Comparison of ENCODE assay signal across 18 mouse cellular contexts in the genomic region with DNA sequence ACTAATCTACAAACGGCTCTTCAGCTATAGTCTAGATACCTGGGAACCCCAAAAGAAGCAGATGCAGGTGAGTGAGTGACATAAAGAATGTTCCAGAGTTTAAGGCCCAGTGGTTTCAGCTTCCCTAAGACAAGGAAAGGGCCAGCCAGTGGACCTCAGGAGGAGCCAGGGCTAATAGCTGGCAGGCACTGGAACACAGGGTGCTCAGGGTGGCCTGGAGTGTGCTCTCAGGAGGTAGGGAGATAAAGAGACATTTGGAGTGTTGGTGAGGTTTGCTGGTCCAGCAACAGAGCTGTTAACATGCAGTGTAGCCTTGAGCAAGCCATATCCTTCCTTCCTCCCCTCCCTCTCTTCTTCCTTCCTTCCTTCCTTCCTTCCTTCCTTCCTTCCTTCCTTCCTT.
A peak's percentile ranks its signal among the peaks of the same experiment; 100 is the strongest.
DNase-seq lines count a peak whose midpoint lies in the region; ATAC-seq and TF ChIP-seq lines count a peak whose summit lies in the region.
"Had no signal": no experiment of that assay in that cellular context is flagged by ENCODE, and none has a peak within 500 bp of the region (broad histone marks: within the 10 kb centered on the region; RNA-seq: fewer than 3 reads in every experiment).

No protein-coding gene starts in this region.

- H3K9me3 ChIP-seq in forebrain, embryonic 10.5 days, result no peaks in the 10 kb centered on the region
- no peaks in the 10 kb centered on the region for H3K9me3 ChIP-seq in forebrain, embryonic 12.5 days
- H3K9me3 ChIP-seq in intestine, embryonic 16.5 days (ENCODE audit: control insufficient read depth, low read length), result no peaks in the 10 kb centered on the region
- H3K9me3 ChIP-seq in intestine, postnatal 0 days (ENCODE audit: control insufficient read depth), result no peaks in the 10 kb centered on the region
- no peaks in the 10 kb centered on the region for H3K9me3 ChIP-seq in embryonic facial prominence, embryonic 12.5 days
- no peaks in the 10 kb centered on the region for H3K9me3 ChIP-seq in liver, embryonic 13.5 days (replicated peaks)
- H3K9me3 ChIP-seq in midbrain, postnatal 0 days (ENCODE audit: low read length), result no peaks in the 10 kb centered on the region
- H3K9me3 ChIP-seq: kidney, embryonic 15.5 days; limb, embryonic 15.5 days; neural tube, embryonic 12.5 days had no signal

- peaks cover 39% of the 10 kb centered on the region for H3K36me3 ChIP-seq in forebrain, embryonic 10.5 days (replicated peaks)
- H3K36me3 ChIP-seq in forebrain, embryonic 12.5 days (replicated peaks), result 0 out of 2 replicates have a peak, but pooled peaks cover 4% of the 10 kb centered on the region
- H3K36me3 ChIP-seq in intestine, embryonic 16.5 days (ENCODE audit: control insufficient read depth, insufficient read depth, low read length), result peaks cover 10% of the 10 kb centered on the region
- peaks cover 47% of the 10 kb centered on the region for H3K36me3 ChIP-seq in intestine, postnatal 0 days (ENCODE audit: control insufficient read depth, insufficient read depth)
- peaks cover 19% of the 10 kb centered on the region for H3K36me3 ChIP-seq in embryonic facial prominence, embryonic 12.5 days
- peaks cover 25% of the 10 kb centered on the region; the same call in 1 of the 2 replicates for H3K36me3 ChIP-seq in liver, embryonic 13.5 days
- H3K36me3 ChIP-seq in midbrain, postnatal 0 days (ENCODE audit: insufficient read depth, low read length), result peaks cover 3% of the 10 kb centered on the region; the same call in 1 of the 2 replicates

- no peak for DNase-seq in forebrain, embryonic 10.5 days (ENCODE audit: extremely low spot score, low spot score)
- DNase-seq in liver, embryonic 13.5 days, result no peak
- no peak for DNase-seq in kidney, adult 11 months
- DNase-seq in midbrain, postnatal 0 days (ENCODE audit: low spot score), result no peak
- DNase-seq: adrenal gland, postnatal 10 days; cerebellum, adult 8-10 months; gastrocnemius, postnatal 14 days; right cerebral cortex, postnatal 4 days had no signal

- 86% methylated on average over 1 of the region's 1 CpGs for WGBS in forebrain, embryonic 10.5 days
- WGBS in forebrain, embryonic 12.5 days, result 100% methylated on average over 1 of the region's 1 CpGs
- 81% methylated on average over 1 of the region's 1 CpGs for WGBS in intestine, embryonic 16.5 days
- WGBS in intestine, postnatal 0 days, result 88% methylated on average over 1 of the region's 1 CpGs
- 72% methylated on average over 1 of the region's 1 CpGs for WGBS in embryonic facial prominence, embryonic 12.5 days
- 71% methylated on average over 1 of the region's 1 CpGs for WGBS in liver, embryonic 13.5 days (ENCODE audit: insufficient replicate concordance)
- 89% methylated on average over 1 of the region's 1 CpGs for WGBS in midbrain, postnatal 0 days

- no peak overlapping the region for H3K9ac ChIP-seq in forebrain, embryonic 12.5 days
- H3K9ac ChIP-seq in intestine, embryonic 16.5 days (ENCODE audit: low read depth, low read length), result peak overlapping the region; percentile 30; the same call in 1 of the 2 replicates
- no peak overlapping the region for H3K9ac ChIP-seq in intestine, postnatal 0 days (ENCODE audit: low read depth, low read length)
- no peak overlapping the region for H3K9ac ChIP-seq in embryonic facial prominence, embryonic 12.5 days
- H3K9ac ChIP-seq in liver, embryonic 13.5 days, result peak overlapping the region; percentile 56
- H3K9ac ChIP-seq in midbrain, postnatal 0 days (replicated peaks; ENCODE audit: low read length, poor library complexity, severe bottlenecking), result no peak overlapping the region
- H3K9ac ChIP-seq: kidney, embryonic 15.5 days; limb, embryonic 15.5 days; neural tube, embryonic 12.5 days had no signal

- TF ChIP-seq CTCF in intestine, postnatal 0 days (IDR thresholded peaks at IDR 0.05; ENCODE audit: low read depth), result no peak
- TF ChIP-seq CTCF in midbrain, postnatal 0 days (IDR thresholded peaks at IDR 0.05), result no peak

- no peak overlapping the region for H3K4me2 ChIP-seq in forebrain, embryonic 12.5 days
- no peak overlapping the region for H3K4me2 ChIP-seq in intestine, embryonic 16.5 days (ENCODE audit: low read depth, low read length)
- no peak overlapping the region for H3K4me2 ChIP-seq in intestine, postnatal 0 days (replicated peaks; ENCODE audit: low read depth)
- no peak overlapping the region for H3K4me2 ChIP-seq in embryonic facial prominence, embryonic 12.5 days (replicated peaks)
- peak overlapping the region; percentile 47 for H3K4me2 ChIP-seq in liver, embryonic 13.5 days
- H3K4me2 ChIP-seq in midbrain, postnatal 0 days (ENCODE audit: low read depth, low read length, poor library complexity, severe bottlenecking), result no peak overlapping the region
- H3K4me2 ChIP-seq: kidney, embryonic 15.5 days; limb, embryonic 15.5 days; neural tube, embryonic 12.5 days had no signal

- peaks cover 56% of the 10 kb centered on the region for H3K4me1 ChIP-seq in forebrain, embryonic 10.5 days
- H3K4me1 ChIP-seq in forebrain, embryonic 12.5 days, result peaks cover 34% of the 10 kb centered on the region
- peaks cover 58% of the 10 kb centered on the region for H3K4me1 ChIP-seq in intestine, embryonic 16.5 days (ENCODE audit: control insufficient read depth, insufficient read depth, low read length)
- peaks cover 17% of the 10 kb centered on the region for H3K4me1 ChIP-seq in intestine, postnatal 0 days (replicated peaks; ENCODE audit: control insufficient read depth, insufficient read depth, low read length)
- H3K4me1 ChIP-seq in embryonic facial prominence, embryonic 12.5 days, result peaks cover 45% of the 10 kb centered on the region
- peaks cover 76% of the 10 kb centered on the region for H3K4me1 ChIP-seq in liver, embryonic 13.5 days (replicated peaks)
- no peaks in the 10 kb centered on the region for H3K4me1 ChIP-seq in midbrain, postnatal 0 days (ENCODE audit: insufficient read depth, low read length)

- no peak overlapping the region for H3K4me3 ChIP-seq in forebrain, embryonic 10.5 days
- no peak overlapping the region for H3K4me3 ChIP-seq in forebrain, embryonic 12.5 days (replicated peaks)
- H3K4me3 ChIP-seq in intestine, embryonic 16.5 days (ENCODE audit: low read length), result no peak overlapping the region
- no peak overlapping the region for H3K4me3 ChIP-seq in intestine, postnatal 0 days (ENCODE audit: low read depth, low read length)
- H3K4me3 ChIP-seq in embryonic facial prominence, embryonic 12.5 days, result no peak overlapping the region
- no peak overlapping the region for H3K4me3 ChIP-seq in liver, embryonic 13.5 days (replicated peaks)
- no peak overlapping the region for H3K4me3 ChIP-seq in midbrain, postnatal 0 days (ENCODE audit: low read depth, low read length)
- H3K4me3 ChIP-seq: kidney, embryonic 15.5 days; left cerebral cortex, adult 2 months; limb, embryonic 15.5 days; megakaryocyte, embryonic 14.5 days; neural tube, embryonic 12.5 days had no signal

- ATAC-seq in forebrain, embryonic 12.5 days (ENCODE audit: low FRiP score), result no peak
- ATAC-seq in intestine, embryonic 16.5 days, result no peak
- ATAC-seq in intestine, postnatal 0 days, result no peak
- ATAC-seq in embryonic facial prominence, embryonic 12.5 days (ENCODE audit: insufficient number of reproducible peaks, insufficient read depth, low FRiP score, low TSS enrichment), result no peak
- no peak for ATAC-seq in liver, embryonic 13.5 days (ENCODE audit: low read depth)
- ATAC-seq in midbrain, postnatal 0 days (ENCODE audit: low FRiP score), result no peak
- ATAC-seq: hindbrain, postnatal 0 days had no signal

- peaks cover 59% of the 10 kb centered on the region for H3K27me3 ChIP-seq in forebrain, embryonic 10.5 days (ENCODE audit: poor library complexity, severe bottlenecking)
- peaks cover 59% of the 10 kb centered on the region for H3K27me3 ChIP-seq in forebrain, embryonic 12.5 days
- H3K27me3 ChIP-seq in intestine, embryonic 16.5 days (replicated peaks; ENCODE audit: control insufficient read depth, insufficient read depth, low read length), result no peaks in the 10 kb centered on the region
- H3K27me3 ChIP-seq in intestine, postnatal 0 days (replicated peaks; ENCODE audit: control insufficient read depth, insufficient read depth, low read length), result no peaks in the 10 kb centered on the region
- H3K27me3 ChIP-seq in embryonic facial prominence, embryonic 12.5 days, result no peaks in the 10 kb centered on the region
- H3K27me3 ChIP-seq in liver, embryonic 13.5 days, result no peaks in the 10 kb centered on the region
- H3K27me3 ChIP-seq in midbrain, postnatal 0 days (ENCODE audit: insufficient read depth, low read length), result no peaks in the 10 kb centered on the region
- H3K27me3 ChIP-seq: kidney, embryonic 15.5 days; limb, embryonic 15.5 days; neural tube, embryonic 12.5 days had no signal

- peak overlapping the region; percentile 64; the same call in 1 of the 2 replicates for H3K27ac ChIP-seq in forebrain, embryonic 10.5 days
- no peak overlapping the region for H3K27ac ChIP-seq in forebrain, embryonic 12.5 days
- peak overlapping the region; percentile 24; the same call in 1 of the 2 replicates for H3K27ac ChIP-seq in intestine, embryonic 16.5 days (ENCODE audit: low read length)
- H3K27ac ChIP-seq in intestine, postnatal 0 days (ENCODE audit: low read depth, low read length), result no peak overlapping the region
- peak overlapping the region; percentile 94; the same call in 1 of the 2 replicates for H3K27ac ChIP-seq in embryonic facial prominence, embryonic 12.5 days
- peak overlapping the region; percentile 97 for H3K27ac ChIP-seq in liver, embryonic 13.5 days
- no peak overlapping the region for H3K27ac ChIP-seq in midbrain, postnatal 0 days (ENCODE audit: low read depth, low read length)
- H3K27ac ChIP-seq: hindbrain, postnatal 0 days; left cerebral cortex, adult 2 months; neural tube, embryonic 12.5 days had no signal

Comparison
In these comparisons a context has a peak if more than half of its experiments do, and no peak if none do; other contexts are left out.
1. H3K27ac ChIP-seq: peak in forebrain, embryonic 10.5 days (single experiment), intestine, embryonic 16.5 days (single experiment), embryonic facial prominence, embryonic 12.5 days (single experiment) and liver, embryonic 13.5 days (single experiment); none in forebrain, embryonic 12.5 days (single experiment), intestine, postnatal 0 days (single experiment) and midbrain, postnatal 0 days (single experiment).
2. H3K9ac ChIP-seq: peak in intestine, embryonic 16.5 days (single experiment) and liver, embryonic 13.5 days (single experiment); none in forebrain, embryonic 12.5 days (single experiment), intestine, postnatal 0 days (single experiment), embryonic facial prominence, embryonic 12.5 days (single experiment) and midbrain, postnatal 0 days (single experiment).